Mouse (Mus musculus): ENCODE data around the gene Dennd1b. TPM values are rescaled to one million over a fixed set of nuclear protein-coding genes. Genes with fewer than 3 reads are reported as not detected.

Dennd1b gene
- polyA plus RNA-seq, 1 experiment from 2014 or later, result 12.2 TPM

- H3K4me2 ChIP-seq, result no peak overlapping the region
Observed at GRCm38 (mm10) chr1:139025882-139026645, 62.8 kb downstream of the Dennd1b start.

GRCm38 (mm10) chr1:139029521-139029920 is 66.3 kb downstream of the Dennd1b start:
- H3K9me3 ChIP-seq (ENCODE audit: control insufficient read depth, low read length), result no peaks in the 10 kb centered on the region
- DNase-seq (ENCODE audit: low spot score, missing footprints) (no peak), ATAC-seq (ENCODE audit: low FRiP score) (no peak)
- no peaks in the 10 kb centered on the region for H3K27me3 ChIP-seq (ENCODE audit: control insufficient read depth, insufficient read depth, low read length)
- H3K9ac ChIP-seq (ENCODE audit: low read length), result no peak overlapping the region
- no peak overlapping the region for H3K27ac ChIP-seq (ENCODE audit: low read depth, low read length)
- no peak overlapping the region for H3K4me2 ChIP-seq
- H3K4me3 ChIP-seq (ENCODE audit: low read depth, low read length), result no peak overlapping the region
- H3K36me3 ChIP-seq (ENCODE audit: control insufficient read depth, insufficient read depth, low read length), result no peaks in the 10 kb centered on the region
- peaks cover 9% of the 10 kb centered on the region for H3K4me1 ChIP-seq (ENCODE audit: control insufficient read depth, insufficient read depth, low read length)

More at GRCm38 (mm10) chr1:139025882-139026645, 62.8 kb downstream of the Dennd1b start:
- 36% methylated on average over 8 of the region's 8 CpGs for WGBS
- no peak overlapping the region for H3K4me3 ChIP-seq (ENCODE audit: low read depth, low read length)
- H3K27me3 ChIP-seq (ENCODE audit: control insufficient read depth, insufficient read depth, low read length), result no peaks in the 10 kb centered on the region
- peaks cover 12% of the 10 kb centered on the region for H3K4me1 ChIP-seq (ENCODE audit: control insufficient read depth, insufficient read depth, low read length)
- ATAC-seq (ENCODE audit: low FRiP score), result peak; percentile 81
- no peak for DNase-seq (ENCODE audit: low spot score, missing footprints)
- H3K36me3 ChIP-seq (ENCODE audit: control insufficient read depth, insufficient read depth, low read length), result no peaks in the 10 kb centered on the region
- no peaks in the 10 kb centered on the region for H3K9me3 ChIP-seq (ENCODE audit: control insufficient read depth, low read length)
- no peak overlapping the region for H3K9ac ChIP-seq (ENCODE audit: low read length)
- H3K27ac ChIP-seq (ENCODE audit: low read depth, low read length), result peak overlapping the region; percentile 45

GRCm38 (mm10) chr1:139032411-139032810 is 69.2 kb downstream of the Dennd1b start:
- Histone ChIP-seq H3K9ac (ENCODE audit: low read length) (no peak overlapping the region), H3K4me3 (ENCODE audit: low read depth, low read length) (no peak overlapping the region), H3K27me3 (ENCODE audit: control insufficient read depth, insufficient read depth, low read length) (no peaks in the 10 kb centered on the region), H3K36me3 (ENCODE audit: control insufficient read depth, insufficient read depth, low read length) (no peaks in the 10 kb centered on the region), H3K4me2 (no peak overlapping the region), H3K4me1 (ENCODE audit: control insufficient read depth, insufficient read depth, low read length) (no peaks in the 10 kb centered on the region), H3K27ac (ENCODE audit: low read depth, low read length) (no peak overlapping the region), H3K9me3 (ENCODE audit: control insufficient read depth, low read length) (no peaks in the 10 kb centered on the region)
- WGBS, result 83% methylated on average over 1 of the region's 1 CpGs
- no peak for ATAC-seq (ENCODE audit: low FRiP score)
- no peak for DNase-seq (ENCODE audit: low spot score, missing footprints)

- no peaks in the 10 kb centered on the region for H3K9me3 ChIP-seq (ENCODE audit: control insufficient read depth, low read length)
- H3K4me1 ChIP-seq (ENCODE audit: control insufficient read depth, insufficient read depth, low read length), result peaks cover 6% of the 10 kb centered on the region
- H3K9ac ChIP-seq (ENCODE audit: low read length), result no peak overlapping the region
- no peak overlapping the region for H3K4me2 ChIP-seq
- ATAC-seq (ENCODE audit: low FRiP score) (no peak), DNase-seq (ENCODE audit: low spot score, missing footprints) (no peak)
- no peak overlapping the region for H3K27ac ChIP-seq (ENCODE audit: low read depth, low read length)
- H3K36me3 ChIP-seq (ENCODE audit: control insufficient read depth, insufficient read depth, low read length), result no peaks in the 10 kb centered on the region
- no peaks in the 10 kb centered on the region for H3K27me3 ChIP-seq (ENCODE audit: control insufficient read depth, insufficient read depth, low read length)
- 77% methylated on average over 4 of the region's 4 CpGs for WGBS
- H3K4me3 ChIP-seq (ENCODE audit: low read depth, low read length), result no peak overlapping the region
Observed at GRCm38 (mm10) chr1:139035141-139035540, 71.9 kb downstream of the Dennd1b start.

GRCm38 (mm10) chr1:139036302-139036701 is 73.1 kb downstream of the Dennd1b start:
- Histone ChIP-seq H3K36me3 (ENCODE audit: control insufficient read depth, insufficient read depth, low read length) (no peaks in the 10 kb centered on the region), H3K9ac (ENCODE audit: low read length) (no peak overlapping the region), H3K4me2 (no peak overlapping the region), H3K27ac (ENCODE audit: low read depth, low read length) (no peak overlapping the region), H3K9me3 (ENCODE audit: control insufficient read depth, low read length) (no peaks in the 10 kb centered on the region), H3K4me1 (ENCODE audit: control insufficient read depth, insufficient read depth, low read length) (peaks cover 6% of the 10 kb centered on the region), H3K27me3 (ENCODE audit: control insufficient read depth, insufficient read depth, low read length) (no peaks in the 10 kb centered on the region), H3K4me3 (ENCODE audit: low read depth, low read length) (no peak overlapping the region)
- no peak for ATAC-seq (ENCODE audit: low FRiP score)
- 92% methylated on average over 1 of the region's 1 CpGs for WGBS
- no peak for DNase-seq (ENCODE audit: low spot score, missing footprints)

- no peaks in the 10 kb centered on the region for H3K36me3 ChIP-seq (ENCODE audit: control insufficient read depth, insufficient read depth, low read length)
- H3K27ac ChIP-seq (ENCODE audit: low read depth, low read length), result no peak overlapping the region
- H3K4me2 ChIP-seq, result no peak overlapping the region
Observed at GRCm38 (mm10) chr1:139036768-139037507, 73.7 kb downstream of the Dennd1b start.

GRCm38 (mm10) chr1:139038074-139038473 is 74.8 kb downstream of the Dennd1b start:
- Histone ChIP-seq H3K9ac (ENCODE audit: low read length) (no peak overlapping the region), H3K9me3 (ENCODE audit: control insufficient read depth, low read length) (no peaks in the 10 kb centered on the region), H3K4me2 (no peak overlapping the region), H3K27me3 (ENCODE audit: control insufficient read depth, insufficient read depth, low read length) (no peaks in the 10 kb centered on the region), H3K4me3 (ENCODE audit: low read depth, low read length) (no peak overlapping the region), H3K36me3 (ENCODE audit: control insufficient read depth, insufficient read depth, low read length) (no peaks in the 10 kb centered on the region), H3K4me1 (ENCODE audit: control insufficient read depth, insufficient read depth, low read length) (peaks cover 6% of the 10 kb centered on the region), H3K27ac (ENCODE audit: low read depth, low read length) (no peak overlapping the region)
- WGBS, result 19% methylated on average over 4 of the region's 4 CpGs
- DNase-seq (ENCODE audit: low spot score, missing footprints) (no peak), ATAC-seq (ENCODE audit: low FRiP score) (peak; percentile 91)

More at GRCm38 (mm10) chr1:139036768-139037507, 73.7 kb downstream of the Dennd1b start:
- Histone ChIP-seq H3K4me3 (ENCODE audit: low read depth, low read length) (no peak overlapping the region), H3K4me1 (ENCODE audit: control insufficient read depth, insufficient read depth, low read length) (peaks cover 6% of the 10 kb centered on the region), H3K9ac (ENCODE audit: low read length) (no peak overlapping the region), H3K9me3 (ENCODE audit: control insufficient read depth, low read length) (no peaks in the 10 kb centered on the region), H3K27me3 (ENCODE audit: control insufficient read depth, insufficient read depth, low read length) (no peaks in the 10 kb centered on the region)
- DNase-seq (ENCODE audit: low spot score, missing footprints) (no peak), ATAC-seq (ENCODE audit: low FRiP score) (no peak)
- WGBS, result 56% methylated on average over 7 of the region's 7 CpGs

GRCm38 (mm10) chr1:139038620-139039019 is 75.4 kb downstream of the Dennd1b start:
- H3K36me3 ChIP-seq (ENCODE audit: control insufficient read depth, insufficient read depth, low read length), result no peaks in the 10 kb centered on the region
- H3K27me3 ChIP-seq (ENCODE audit: control insufficient read depth, insufficient read depth, low read length), result no peaks in the 10 kb centered on the region
- 60% methylated on average over 3 of the region's 3 CpGs for WGBS
- peaks cover 6% of the 10 kb centered on the region for H3K4me1 ChIP-seq (ENCODE audit: control insufficient read depth, insufficient read depth, low read length)
- no peak overlapping the region for H3K27ac ChIP-seq (ENCODE audit: low read depth, low read length)
- H3K9me3 ChIP-seq (ENCODE audit: control insufficient read depth, low read length), result no peaks in the 10 kb centered on the region
- H3K9ac ChIP-seq (ENCODE audit: low read length), result no peak overlapping the region
- H3K4me2 ChIP-seq, result no peak overlapping the region
- ATAC-seq (ENCODE audit: low FRiP score) (no peak), DNase-seq (ENCODE audit: low spot score, missing footprints) (no peak)
- H3K4me3 ChIP-seq (ENCODE audit: low read depth, low read length), result no peak overlapping the region

- Histone ChIP-seq H3K27ac (ENCODE audit: low read depth, low read length) (no peak overlapping the region), H3K36me3 (ENCODE audit: control insufficient read depth, insufficient read depth, low read length) (no peaks in the 10 kb centered on the region), H3K9me3 (ENCODE audit: control insufficient read depth, low read length) (no peaks in the 10 kb centered on the region), H3K27me3 (ENCODE audit: control insufficient read depth, insufficient read depth, low read length) (no peaks in the 10 kb centered on the region), H3K4me1 (ENCODE audit: control insufficient read depth, insufficient read depth, low read length) (peaks cover 6% of the 10 kb centered on the region), H3K9ac (ENCODE audit: low read length) (no peak overlapping the region), H3K4me2 (no peak overlapping the region), H3K4me3 (ENCODE audit: low read depth, low read length) (no peak overlapping the region)
- ATAC-seq (ENCODE audit: low FRiP score), result peak; percentile 70
- 36% methylated on average over 7 of the region's 7 CpGs for WGBS
- no peak for DNase-seq (ENCODE audit: low spot score, missing footprints)
Observed at GRCm38 (mm10) chr1:139039529-139040230, 76.4 kb downstream of the Dennd1b start.

All from midbrain, embryonic 11.5 days (tissue).